Mouse (Mus musculus) limb, embryonic 13.5 days (tissue): Measurements from ENCODE around the gene Taok3. TPM values are rescaled to one million over a fixed set of nuclear protein-coding genes. Genes with fewer than 3 reads are reported as not detected.

ENCODE experiments used
- ATAC-seq: fragments of 200-750 bp; cut with Nextera tagmentation; 2 replicates; pipeline ENCODE4 v1.8.0; 2017; ENCODE audit warnings: low read depth, moderate number of reproducible peaks, moderate TSS enrichment; ENCODE audit not compliant: low FRiP score
- H3K27ac ChIP-seq: fragments of 300-500 bp; sonication (generic); 2 replicates; pipeline ENCODE4 v1.5.1; 2015; ENCODE audit warnings: inconsistent platforms, mild to moderate bottlenecking, moderate library complexity
- H3K27me3 ChIP-seq: fragments of 300-500 bp; sonication (generic); 2 replicates; pipeline ENCODE4 v1.6.1; 2015; ENCODE audit warnings: mild to moderate bottlenecking, inconsistent platforms
- H3K36me3 ChIP-seq: fragments of 300-500 bp; sonication (generic); 2 replicates; pipeline ENCODE4 v1.6.1; 2015; ENCODE audit warnings: inconsistent platforms, mild to moderate bottlenecking, moderate library complexity
- H3K4me1 ChIP-seq: fragments of 300-500 bp; sonication (generic); 2 replicates; pipeline ENCODE4 v1.6.1; 2015; ENCODE audit warnings: inconsistent platforms
- H3K4me2 ChIP-seq: fragments of 300-500 bp; sonication (generic); replicated peaks from 2 replicates; pipeline ENCODE4 v1.6.1; 2015; ENCODE audit warnings: inconsistent platforms, mild to moderate bottlenecking, moderate library complexity
- H3K4me3 ChIP-seq: fragments of 300-500 bp; sonication (generic); 2 replicates; pipeline ENCODE4 v1.5.1; 2015; ENCODE audit warnings: moderate library complexity, mild to moderate bottlenecking, inconsistent platforms
- H3K9ac ChIP-seq: fragments of 300-500 bp; sonication (generic); 2 replicates; pipeline ENCODE4 v1.6.1; 2015; ENCODE audit warnings: mild to moderate bottlenecking, inconsistent platforms
- H3K9me3 ChIP-seq: fragments of 300-500 bp; sonication (generic); 2 replicates; pipeline ENCODE4 v1.6.1; 2016; ENCODE audit warnings: inconsistent platforms
- WGBS: fragments of 180-500 bp; shearing (Covaris S2); methylation state at CpG from one replicate; pipeline ENCODE4 v1.1.7; 2015; 5-methylcytosine and 5-hydroxymethylcytosine counted together
- polyA plus RNA-seq: library from polyadenylated mRNA; unstranded; fragments of >200 nt; fragmentation: Nextera tagmentation; extraction: Ambion mirVana; gene quantifications from 2 replicates; pipeline ENCODE4 v1.2.1, GENCODE M21; 2015

The Taok3 gene
- polyA plus RNA-seq, 1 experiment from 2014 or later = 11.9 TPM

- no peak overlapping the region for H3K9ac ChIP-seq
- no peaks in the 10 kb centered on the region for H3K9me3 ChIP-seq
- no peak for ATAC-seq
- no peak overlapping the region for H3K4me3 ChIP-seq
- no peaks in the 10 kb centered on the region for H3K4me1 ChIP-seq
- no peak overlapping the region for H3K27ac ChIP-seq
- H3K36me3 ChIP-seq = no peaks in the 10 kb centered on the region
- H3K27me3 ChIP-seq = no peaks in the 10 kb centered on the region
- 86% methylated on average over 14 of the region's 14 CpGs for WGBS
- H3K4me2 ChIP-seq = no peak overlapping the region
Observed at GRCm38 (mm10) chr5:117168351-117169100, 48.6 kb downstream of the Taok3 start.

GRCm38 (mm10) chr5:117174057-117174456, 54.1 kb downstream of the Taok3 start:
- Histone ChIP-seq H3K27ac (no peak overlapping the region), H3K4me3 (no peak overlapping the region), H3K9ac (no peak overlapping the region), H3K4me2 (no peak overlapping the region), H3K27me3 (no peaks in the 10 kb centered on the region), H3K9me3 (no peaks in the 10 kb centered on the region), H3K36me3 (no peaks in the 10 kb centered on the region), H3K4me1 (no peaks in the 10 kb centered on the region)
- no peak for ATAC-seq
- 94% methylated on average over 7 of the region's 7 CpGs for WGBS

GRCm38 (mm10) chr5:117175896-117176295, 56.0 kb downstream of the Taok3 start:
- Histone ChIP-seq H3K4me1 (no peaks in the 10 kb centered on the region), H3K36me3 (no peaks in the 10 kb centered on the region), H3K9ac (no peak overlapping the region), H3K27me3 (no peaks in the 10 kb centered on the region), H3K27ac (no peak overlapping the region), H3K9me3 (no peaks in the 10 kb centered on the region), H3K4me3 (no peak overlapping the region), H3K4me2 (no peak overlapping the region)
- WGBS = 76% methylated on average over 8 of the region's 8 CpGs
- ATAC-seq = no peak

GRCm38 (mm10) chr5:117178079-117178478, 58.1 kb downstream of the Taok3 start:
- no peaks in the 10 kb centered on the region for H3K4me1 ChIP-seq
- no peak overlapping the region for H3K4me2 ChIP-seq
- no peak overlapping the region for H3K27ac ChIP-seq
- ATAC-seq = no peak
- no peaks in the 10 kb centered on the region for H3K36me3 ChIP-seq
- H3K9ac ChIP-seq = no peak overlapping the region
- H3K9me3 ChIP-seq = no peaks in the 10 kb centered on the region
- H3K27me3 ChIP-seq = no peaks in the 10 kb centered on the region
- H3K4me3 ChIP-seq = no peak overlapping the region
- WGBS = 71% methylated on average over 6 of the region's 6 CpGs

- Histone ChIP-seq H3K36me3 (no peaks in the 10 kb centered on the region), H3K4me2 (no peak overlapping the region), H3K9me3 (no peaks in the 10 kb centered on the region), H3K9ac (no peak overlapping the region), H3K27me3 (no peaks in the 10 kb centered on the region), H3K4me1 (no peaks in the 10 kb centered on the region), H3K27ac (no peak overlapping the region), H3K4me3 (no peak overlapping the region)
- ATAC-seq = no peak
- 44% methylated on average over 6 of the region's 6 CpGs for WGBS
Observed at GRCm38 (mm10) chr5:117178486-117178885, 58.6 kb downstream of the Taok3 start.

GRCm38 (mm10) chr5:117181921-117182320, 62.0 kb downstream of the Taok3 start:
- no peaks in the 10 kb centered on the region for H3K27me3 ChIP-seq
- H3K9ac ChIP-seq = no peak overlapping the region
- no peak overlapping the region for H3K4me3 ChIP-seq
- WGBS = 71% methylated on average over 5 of the region's 5 CpGs
- no peak overlapping the region for H3K4me2 ChIP-seq
- H3K4me1 ChIP-seq = no peaks in the 10 kb centered on the region
- peaks cover 12% of the 10 kb centered on the region; the same call in 1 of the 2 replicates for H3K36me3 ChIP-seq
- peaks cover 11% of the 10 kb centered on the region for H3K9me3 ChIP-seq
- no peak for ATAC-seq
- no peak overlapping the region for H3K27ac ChIP-seq

- Histone ChIP-seq H3K4me3 (no peak overlapping the region), H3K4me2 (no peak overlapping the region), H3K27me3 (no peaks in the 10 kb centered on the region), H3K9ac (no peak overlapping the region), H3K36me3 (peaks cover 12% of the 10 kb centered on the region; the same call in 1 of the 2 replicates), H3K27ac (no peak overlapping the region), H3K4me1 (no peaks in the 10 kb centered on the region), H3K9me3 (peaks cover 11% of the 10 kb centered on the region)
- ATAC-seq = no peak
- WGBS = 75% methylated on average over 3 of the region's 3 CpGs
Observed at GRCm38 (mm10) chr5:117182411-117182810, 62.5 kb downstream of the Taok3 start.

GRCm38 (mm10) chr5:117184832-117185231, 64.9 kb downstream of the Taok3 start:
- 84% methylated on average over 6 of the region's 6 CpGs for whole genome bisulfite sequencing
- Histone ChIP-seq H3K27ac (no peak overlapping the region), H3K9me3 (peaks cover 11% of the 10 kb centered on the region), H3K4me2 (no peak overlapping the region), H3K27me3 (no peaks in the 10 kb centered on the region), H3K36me3 (peaks cover 12% of the 10 kb centered on the region; the same call in 1 of the 2 replicates), H3K4me3 (no peak overlapping the region), H3K4me1 (no peaks in the 10 kb centered on the region), H3K9ac (no peak overlapping the region)
- ATAC-seq = no peak

GRCm38 (mm10) chr5:117185673-117186072, 65.7 kb downstream of the Taok3 start:
- Histone ChIP-seq H3K36me3 (peaks cover 12% of the 10 kb centered on the region; the same call in 1 of the 2 replicates), H3K9ac (no peak overlapping the region), H3K4me2 (no peak overlapping the region), H3K9me3 (peaks cover 11% of the 10 kb centered on the region), H3K27me3 (no peaks in the 10 kb centered on the region), H3K4me3 (no peak overlapping the region), H3K27ac (no peak overlapping the region), H3K4me1 (no peaks in the 10 kb centered on the region)
- 90% methylated on average over 7 of the region's 7 CpGs for WGBS
- no peak for ATAC-seq

GRCm38 (mm10) chr5:117192061-117192460, 72.1 kb downstream of the Taok3 start:
- Histone ChIP-seq H3K4me3 (no peak overlapping the region), H3K4me2 (no peak overlapping the region), H3K27ac (no peak overlapping the region), H3K36me3 (no peaks in the 10 kb centered on the region), H3K9me3 (no peaks in the 10 kb centered on the region), H3K4me1 (no peaks in the 10 kb centered on the region), H3K9ac (no peak overlapping the region), H3K27me3 (no peaks in the 10 kb centered on the region)
- no peak for ATAC-seq
- WGBS = 87% methylated on average over 6 of the region's 6 CpGs

- H3K4me2 ChIP-seq = no peak overlapping the region
Observed at GRCm38 (mm10) chr5:117193748-117194147, 73.8 kb downstream of the Taok3 start.

GRCm38 (mm10) chr5:117194672-117195071, 74.7 kb downstream of the Taok3 start:
- ATAC-seq = no peak
- H3K9ac ChIP-seq = no peak overlapping the region
- WGBS = 92% methylated on average over 5 of the region's 5 CpGs
- H3K4me2 ChIP-seq = no peak overlapping the region
- peaks cover 6% of the 10 kb centered on the region; the same call in 1 of the 2 replicates for H3K9me3 ChIP-seq
- no peaks in the 10 kb centered on the region for H3K4me1 ChIP-seq
- no peak overlapping the region for H3K27ac ChIP-seq
- 0 out of 2 replicates have a peak, but pooled peaks cover 6% of the 10 kb centered on the region for H3K36me3 ChIP-seq
- H3K4me3 ChIP-seq = no peak overlapping the region
- no peaks in the 10 kb centered on the region for H3K27me3 ChIP-seq

More at GRCm38 (mm10) chr5:117193748-117194147, 73.8 kb downstream of the Taok3 start:
- Histone ChIP-seq H3K36me3 (0 out of 2 replicates have a peak, but pooled peaks cover 5% of the 10 kb centered on the region), H3K4me1 (no peaks in the 10 kb centered on the region), H3K4me3 (no peak overlapping the region), H3K9me3 (peaks cover 5% of the 10 kb centered on the region; the same call in 1 of the 2 replicates), H3K27me3 (no peaks in the 10 kb centered on the region), H3K9ac (no peak overlapping the region), H3K27ac (no peak overlapping the region)
- WGBS = 91% methylated on average over 7 of the region's 7 CpGs
- ATAC-seq = no peak
